Mouse (Mus musculus) activated CD4-positive, CD25-positive, alpha-beta regulatory T cell (primary cell): ENCODE data around the gene Hcn4. TPM values are rescaled to one million over a fixed set of nuclear protein-coding genes. Genes with fewer than 3 reads are reported as not detected.

Source experiments
- polyA plus RNA-seq, 2 experiments: library from polyadenylated mRNA; unstranded; fragments of 100-300 nt; shearing (Covaris generic); gene quantifications; one replicate each; pipeline ENCODE4 v1.2.1; 2017

Gene Hcn4
- not detected for polyA plus RNA-seq

GRCm38 (mm10) chr9:58823139-58823917, at the start of gene Hcn4:
TSS of gene Hcn4 (plus strand) at chr9:58823412.

Other genes starting within 250 kb of the Hcn4 start
- gene Nptn, start 241.2 kb upstream of the Hcn4 start, polyA plus RNA-seq, result 10 to 100 TPM; 75.5 to 93.1 TPM
- 1 to 10 TPM in 1 of 2 experiments, under 1 TPM in 1; 0.76 to 2.4 TPM for gene Rec114, start 79.4 kb upstream of the Hcn4 start, polyA plus RNA-seq
- under 1 TPM; 0.04 to 0.79 TPM for gene Neo1, start 213.0 kb downstream of the Hcn4 start, polyA plus RNA-seq